Mouse (Mus musculus) cortical plate, adult 2 months (tissue): Measurements from ENCODE around the gene Pgs1. TPM values are rescaled to one million over a fixed set of nuclear protein-coding genes. Genes with fewer than 3 reads are reported as not detected.

ENCODE experiments used
- H3K27ac ChIP-seq: fragments of 200-500 bp; 2 replicates; pipeline ENCODE4 v1.5.1; 2012; ENCODE audit warnings: low read length, control low read depth, inconsistent platforms; ENCODE audit not compliant: insufficient read depth
- H3K4me1 ChIP-seq: fragments of 200-500 bp; 2 replicates; pipeline ENCODE4 v1.6.1; 2011; ENCODE audit warnings: low read length; ENCODE audit not compliant: control insufficient read depth, insufficient read depth
- H3K4me3 ChIP-seq: fragments of 200-500 bp; 2 replicates; pipeline ENCODE4 v1.5.1; 2011; ENCODE audit warnings: mild to moderate bottlenecking, low read length, control low read depth; ENCODE audit not compliant: insufficient read depth
- CTCF ChIP-seq: fragments of 200-500 bp; IDR thresholded peaks from 2 replicates; pipeline ENCODE4 v1.5.1; 2011; ENCODE audit warnings: mild to moderate bottlenecking, control low read depth, low read length; ENCODE audit not compliant: insufficient read depth; ENCODE audit errors: extremely low read depth
- POLR2A ChIP-seq: fragments of 200-500 bp; IDR thresholded peaks from 2 replicates; pipeline ENCODE4 v1.6.1; 2011; ENCODE audit warnings: mild to moderate bottlenecking, low read length, control low read depth; ENCODE audit not compliant: insufficient read depth; ENCODE audit errors: extremely low read depth
- polyA plus RNA-seq: library from polyadenylated mRNA; depleted of rRNA; stranded (reverse); fragments of >200 nt; gene quantifications from 2 replicates; pipeline ENCODE4 v1.2.3, GENCODE M21; 2012

Gene Pgs1
- polyA plus RNA-seq, 1 experiment: 81.6 TPM

- Histone ChIP-seq H3K27ac (no peak overlapping the region), H3K4me1 (no peaks in the 10 kb centered on the region), H3K4me3 (no peak overlapping the region)
- TF ChIP-seq CTCF: no peak
- no peak for TF ChIP-seq POLR2A
These were observed 38.0 kb downstream of the Pgs1 start for GRCm38 (mm10) chr11:118024111-118024510.

DNA sequence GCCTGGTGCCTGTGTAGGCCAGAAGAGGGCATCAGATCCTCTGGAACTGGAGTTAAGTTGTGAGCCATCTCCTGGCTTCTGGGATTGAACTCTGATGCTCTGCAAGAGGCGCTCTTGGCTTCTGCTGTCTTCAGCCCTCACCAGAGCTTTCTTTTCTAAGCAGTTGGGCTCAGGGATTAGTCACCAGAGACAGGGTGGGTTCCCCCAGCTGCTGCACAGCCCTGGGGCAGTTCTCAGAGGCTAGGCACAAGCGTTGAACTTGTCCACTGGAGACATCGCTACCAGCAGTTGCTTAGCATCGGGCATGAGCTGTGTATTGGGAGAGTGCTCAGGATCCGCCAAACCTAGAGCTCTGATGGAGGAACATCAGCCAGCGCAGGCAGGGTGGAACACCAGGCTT is 43.1 kb downstream of the Pgs1 start:
- H3K4me1 ChIP-seq: no peaks in the 10 kb centered on the region
- no peak overlapping the region for H3K27ac ChIP-seq
- TF ChIP-seq POLR2A: no peak
- TF ChIP-seq CTCF: no peak
- H3K4me3 ChIP-seq: no peak overlapping the region

- Histone ChIP-seq H3K4me3 (no peak overlapping the region), H3K4me1 (no peaks in the 10 kb centered on the region), H3K27ac (no peak overlapping the region)
- TF ChIP-seq POLR2A: no peak
- no peak for TF ChIP-seq CTCF
These were observed 45.0 kb downstream of the Pgs1 start for GRCm38 (mm10) chr11:118031134-118031533.

- H3K4me1 ChIP-seq: no peaks in the 10 kb centered on the region
- no peak overlapping the region for H3K4me3 ChIP-seq
- no peak overlapping the region for H3K27ac ChIP-seq
- no peak for TF ChIP-seq CTCF
- TF ChIP-seq POLR2A: no peak
These were observed 48.3 kb downstream of the Pgs1 start for GRCm38 (mm10) chr11:118034395-118034794.

GRCm38 (mm10) chr11:118035068-118035467 is 49.0 kb downstream of the Pgs1 start:
- H3K4me3 ChIP-seq: no peak overlapping the region
- H3K27ac ChIP-seq: no peak overlapping the region
- TF ChIP-seq POLR2A: no peak
- no peak for TF ChIP-seq CTCF
- no peaks in the 10 kb centered on the region for H3K4me1 ChIP-seq

DNA sequence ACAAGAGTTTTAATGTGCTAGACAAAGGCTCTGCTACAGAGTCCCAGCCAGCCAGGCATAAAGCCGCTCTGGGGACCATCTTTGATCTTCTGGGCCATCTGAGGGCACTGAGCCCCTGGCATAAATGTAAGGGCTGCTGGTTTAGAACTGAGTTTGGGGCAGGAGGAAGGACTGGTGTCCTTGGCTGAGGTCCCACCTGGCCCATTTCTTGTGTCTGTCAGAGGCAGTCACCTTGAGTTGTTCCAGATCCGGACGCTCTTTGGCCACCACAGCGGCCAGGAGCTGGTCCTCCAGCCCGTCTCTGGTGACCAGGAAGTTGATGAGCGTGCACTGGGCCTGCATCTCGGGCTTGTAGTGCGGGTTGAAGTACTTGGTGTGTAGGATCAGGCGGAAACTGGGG is 56.7 kb downstream of the Pgs1 start:
- no peak for TF ChIP-seq CTCF
- no peak for TF ChIP-seq POLR2A
- Histone ChIP-seq H3K4me1 (no peaks in the 10 kb centered on the region), H3K27ac (peak overlapping the region; percentile 91), H3K4me3 (no peak overlapping the region)

DNA sequence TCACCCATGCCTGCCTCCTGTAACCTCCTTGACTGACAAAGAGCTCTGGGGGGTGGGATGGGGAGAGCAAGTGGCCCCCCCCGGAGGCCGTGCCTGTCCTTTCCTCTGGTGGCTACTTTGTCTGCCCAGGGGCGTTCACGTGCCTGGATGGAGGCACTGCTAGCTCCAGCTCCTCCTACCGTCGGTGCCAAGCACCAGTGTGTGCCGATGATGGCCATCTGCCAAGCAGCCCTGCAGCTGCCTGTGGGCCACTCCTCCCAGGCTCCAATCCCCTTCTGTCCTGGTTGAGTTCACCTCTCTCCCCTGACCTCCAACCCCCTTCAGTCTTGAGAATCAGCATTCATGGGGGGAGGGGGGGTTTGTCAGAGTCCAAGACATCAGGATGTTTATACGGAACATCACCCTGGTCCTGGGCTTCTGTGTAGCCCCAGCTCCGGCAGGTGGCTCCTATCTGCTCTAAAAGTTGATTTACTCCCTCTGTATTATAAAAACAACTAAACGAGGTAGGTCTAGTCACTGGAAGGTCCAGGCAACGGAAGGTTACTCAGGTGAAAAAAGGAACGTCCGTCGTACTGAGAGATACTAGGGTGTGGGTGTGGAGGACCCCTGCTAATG is 57.3 kb downstream of the Pgs1 start:
- H3K27ac ChIP-seq: peak overlapping the region; percentile 91

GRCm38 (mm10) chr11:118049641-118050040 is 63.5 kb downstream of the Pgs1 start:
- Histone ChIP-seq H3K4me3 (no peak overlapping the region), H3K4me1 (no peaks in the 10 kb centered on the region), H3K27ac (no peak overlapping the region)
- TF ChIP-seq CTCF (no peak), POLR2A (no peak)

More for the DNA sequence above, 57.3 kb downstream of the Pgs1 start:
- Histone ChIP-seq H3K4me1 (no peaks in the 10 kb centered on the region), H3K4me3 (no peak overlapping the region)
- 0 out of 2 replicates have a peak, but pooled peaks have one; percentile 1 for TF ChIP-seq CTCF
- TF ChIP-seq POLR2A: no peak

DNA sequence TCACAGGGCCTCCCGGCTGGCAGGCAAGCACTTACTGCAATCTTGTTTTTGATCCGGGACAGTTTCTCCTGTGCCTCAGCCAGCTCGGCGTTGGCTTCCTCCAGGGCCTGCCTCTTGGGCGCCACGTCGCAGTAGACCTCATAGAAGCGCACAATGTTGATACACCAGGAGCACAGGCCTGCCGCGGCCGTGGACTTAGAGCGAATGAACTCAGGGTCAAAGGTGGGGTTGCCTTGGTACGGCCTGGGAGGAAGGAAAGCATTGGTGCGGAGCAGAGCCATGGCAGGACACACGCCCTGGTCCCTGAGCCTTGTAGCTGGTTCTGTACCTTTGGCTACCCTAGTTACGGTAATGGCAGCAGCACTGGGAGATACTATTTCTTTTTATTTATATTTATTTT is 64.1 kb downstream of the Pgs1 start:
- H3K4me1 ChIP-seq: no peaks in the 10 kb centered on the region
- no peak overlapping the region for H3K27ac ChIP-seq
- no peak overlapping the region for H3K4me3 ChIP-seq
- no peak for TF ChIP-seq CTCF
- no peak for TF ChIP-seq POLR2A

DNA sequence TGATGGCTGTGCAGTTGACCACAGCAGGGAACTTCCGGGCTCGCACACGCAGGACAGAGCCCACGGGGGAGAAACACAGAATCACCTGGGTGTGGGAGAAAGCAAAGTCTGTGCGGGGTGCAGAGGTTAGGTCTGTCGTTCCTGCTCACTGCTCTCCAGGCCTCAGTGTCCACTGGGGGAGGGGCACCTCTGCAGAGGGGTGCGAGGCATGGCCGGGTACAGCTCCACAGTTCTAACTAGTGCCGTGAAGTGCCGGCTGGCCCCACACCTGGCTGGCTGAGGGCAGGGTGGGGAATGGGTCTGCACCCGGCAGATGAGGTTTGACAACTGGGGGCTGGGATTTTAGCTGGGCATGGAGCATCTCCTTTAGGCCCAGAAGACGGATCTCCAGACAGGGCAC is 72.3 kb downstream of the Pgs1 start:
- H3K4me3 ChIP-seq: no peak overlapping the region
- TF ChIP-seq POLR2A: no peak
- TF ChIP-seq CTCF: no peak
- H3K27ac ChIP-seq: no peak overlapping the region
- H3K4me1 ChIP-seq: no peaks in the 10 kb centered on the region
